Mouse (Mus musculus) spleen, adult 18-20 months (tissue): ENCODE data around the gene Hdac4.
A peak's percentile ranks its signal among the peaks of the same experiment; 100 is the strongest.

Source experiments
- DNase-seq, 2 experiments: peaks; one replicate each; pipeline ENCODE4 v3.0.0; 2022; ENCODE audit warnings: mixed read lengths in 2 of 2

The Hdac4 gene

DNA sequence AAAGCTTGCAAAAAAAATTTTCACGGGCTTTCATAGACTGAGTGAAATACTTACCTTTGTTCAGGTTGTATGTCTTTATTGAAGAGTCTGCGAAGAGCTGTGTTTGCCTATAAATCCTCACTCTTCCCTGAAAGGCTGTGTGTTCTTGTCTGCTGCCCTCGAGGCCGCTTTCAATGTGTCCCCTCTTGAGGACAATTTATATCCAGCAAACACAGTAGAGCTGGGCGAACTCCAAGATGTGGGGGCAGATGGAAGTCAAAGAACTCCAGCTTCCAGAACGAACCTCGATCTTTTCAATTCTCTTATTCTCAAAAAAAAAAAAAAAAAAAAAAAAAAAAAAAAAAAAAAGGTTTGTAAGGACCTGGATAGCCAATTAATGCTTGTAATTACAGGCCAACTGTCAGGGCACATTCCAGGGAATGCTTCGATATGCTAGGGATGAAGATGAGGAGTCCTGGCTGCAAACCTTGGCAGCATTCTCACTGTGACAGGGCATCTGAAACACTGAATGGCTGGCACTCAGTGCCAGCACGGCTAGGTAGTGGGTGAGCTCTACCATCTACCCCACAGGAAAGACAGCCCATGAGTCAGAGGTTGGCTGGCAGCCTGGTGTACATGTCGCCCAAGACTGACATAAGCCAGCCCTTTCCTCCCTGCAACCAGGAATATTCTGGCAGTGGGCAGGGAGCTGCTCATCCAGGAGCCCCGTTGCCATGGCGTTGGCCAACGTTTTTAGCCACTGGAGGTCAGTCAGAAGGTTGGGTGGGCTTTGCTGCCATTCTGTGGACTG lies at the start of gene Hdac4:
Gene Hdac4, minus strand, starts transcription at position 340 of the 790 bp plus-strand sequence.
- no peak for DNase-seq

DNA sequence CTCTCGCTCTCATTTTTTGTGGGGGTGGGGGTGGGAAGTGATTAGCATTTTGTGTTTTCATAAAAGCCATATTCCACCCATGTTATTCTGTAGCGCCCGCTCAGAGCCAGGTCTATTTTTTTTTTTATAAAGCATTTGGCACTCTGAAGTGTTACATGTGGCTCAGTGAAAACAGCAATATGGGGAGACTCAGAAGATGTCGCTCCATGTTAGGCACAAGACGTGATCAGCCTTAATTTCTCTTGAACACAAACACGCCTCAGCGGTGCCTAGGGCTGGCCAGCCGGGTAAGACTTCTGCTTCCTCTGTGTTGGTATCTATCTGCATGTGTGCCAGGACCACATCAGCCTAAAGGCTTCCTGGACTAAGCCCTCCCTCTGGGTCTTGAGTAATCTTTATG lies 48.0 kb upstream of the Hdac4 start:
- DNase-seq: no peak

DNA sequence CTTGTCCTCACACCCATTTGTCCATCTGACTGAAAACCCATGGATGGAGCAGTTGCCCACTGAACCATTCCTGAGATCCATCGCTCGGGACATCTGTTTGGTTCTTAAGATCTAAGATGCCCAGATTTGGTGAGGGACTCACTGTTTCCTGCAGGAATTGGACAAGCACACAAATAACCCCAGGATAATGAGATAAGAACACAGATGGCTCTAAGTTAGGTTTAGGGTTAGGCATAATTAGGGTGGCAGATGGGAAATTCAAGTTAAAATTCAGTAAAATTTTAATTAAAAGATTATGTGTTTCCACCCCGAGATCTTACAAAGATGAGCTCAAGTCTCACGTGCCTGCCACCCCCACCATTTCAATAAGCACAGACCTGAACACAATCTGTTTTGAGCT lies 44.6 kb upstream of the Hdac4 start:
- no peak for DNase-seq

DNA sequence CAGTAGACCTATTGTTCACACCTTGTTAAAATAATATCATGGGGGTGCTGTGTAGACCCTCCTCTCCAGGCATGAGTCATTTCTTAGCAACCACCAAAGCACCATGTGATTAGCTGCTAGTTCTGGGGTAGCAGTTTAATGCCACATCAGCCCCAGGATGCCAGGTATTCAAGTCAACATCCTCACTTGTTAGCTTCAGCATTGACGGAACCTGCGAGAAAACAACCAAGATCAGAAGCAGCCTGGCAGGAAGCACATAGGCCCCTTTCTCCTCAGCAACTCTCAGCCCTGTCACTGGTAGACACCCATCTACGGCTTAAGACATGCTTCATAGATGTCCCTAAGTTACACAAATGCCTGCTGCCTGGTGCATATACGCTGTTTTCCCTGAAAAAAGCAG lies 40.1 kb upstream of the Hdac4 start:
- DNase-seq: no peak

DNA sequence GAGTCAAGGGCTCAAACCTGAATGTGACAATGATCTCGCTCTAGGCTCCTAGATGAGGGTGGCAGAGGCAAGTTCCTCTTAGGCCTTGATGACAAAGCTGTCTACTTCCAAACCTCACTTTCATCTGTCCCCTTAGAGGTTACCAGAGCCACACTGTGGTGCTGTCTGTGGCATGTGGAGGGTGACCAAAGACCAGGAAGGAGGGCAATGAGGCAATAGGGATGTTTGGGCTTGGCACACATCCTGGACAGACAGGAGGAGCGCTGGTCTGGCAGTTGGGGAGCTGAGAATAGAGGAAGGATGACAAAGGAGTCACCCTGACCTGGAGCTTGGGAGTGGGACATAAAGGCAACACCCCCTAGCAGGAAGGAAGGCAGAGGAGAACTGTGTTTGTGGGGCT lies 29.8 kb upstream of the Hdac4 start:
- DNase-seq: no peak

DNA sequence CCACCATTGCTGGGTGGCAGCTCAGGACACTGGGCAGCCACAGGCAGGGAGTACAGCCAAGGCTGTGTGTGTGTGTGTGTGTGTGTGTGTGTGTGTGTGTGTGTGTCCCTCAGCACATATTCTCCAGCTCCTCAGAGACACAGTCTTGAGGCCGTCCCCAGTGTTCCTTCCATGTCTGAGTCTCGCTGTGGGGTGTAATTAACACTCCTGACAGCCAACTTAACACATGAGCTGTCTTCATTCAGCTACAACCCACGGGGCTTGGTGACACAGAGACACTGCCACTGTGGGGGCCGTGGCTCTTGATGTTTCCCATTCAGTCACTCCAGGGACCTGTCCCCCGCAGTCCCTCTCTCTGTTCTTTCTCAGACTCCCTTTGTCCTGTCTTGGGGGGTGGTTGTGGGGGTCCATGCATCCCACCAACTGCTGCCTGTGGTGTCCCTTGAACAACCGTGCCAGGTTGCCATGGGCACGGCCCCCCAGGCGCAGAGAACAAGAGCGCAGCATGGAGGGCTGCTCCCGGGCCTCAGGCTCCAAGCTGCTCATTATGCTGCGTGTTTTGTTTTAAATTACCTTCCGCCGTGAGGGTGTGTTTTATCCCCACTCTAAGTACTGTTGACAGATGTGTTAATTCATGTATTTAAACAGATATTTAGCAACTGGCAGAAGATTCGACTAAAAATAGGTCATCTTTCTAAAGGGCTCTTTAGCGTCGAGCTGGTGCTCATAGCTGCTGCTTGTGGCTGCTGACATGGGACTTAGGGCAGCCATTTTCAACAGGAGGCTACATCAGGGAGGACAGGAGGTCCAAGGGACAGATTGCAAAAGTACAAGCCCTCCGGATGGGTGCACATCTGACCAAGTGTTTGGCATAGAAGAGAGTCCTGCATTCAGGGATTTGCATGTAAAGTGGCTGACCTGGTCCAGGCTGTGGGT lies 28.7 kb upstream of the Hdac4 start:
- DNase-seq: no peak

DNA sequence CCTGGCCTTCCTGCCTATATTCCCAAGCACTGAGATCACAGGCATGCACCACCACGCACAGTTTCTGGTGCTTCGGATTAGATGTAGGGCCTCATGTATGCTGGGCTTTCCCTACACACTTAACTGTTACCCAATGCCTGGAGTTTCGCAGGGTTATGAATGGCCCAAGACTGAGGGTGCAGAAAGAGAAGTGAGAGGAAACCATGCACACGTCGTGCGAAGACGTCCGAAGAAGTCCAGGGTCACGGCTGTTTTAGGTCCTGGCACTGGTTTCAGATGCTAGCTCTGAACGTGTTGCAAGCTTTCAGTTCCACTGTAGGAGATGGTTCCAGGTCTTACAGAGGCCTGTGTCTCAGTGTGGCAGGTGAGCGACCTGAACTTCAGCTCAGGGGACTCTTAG lies 21.2 kb upstream of the Hdac4 start:
- DNase-seq: no peak

DNA sequence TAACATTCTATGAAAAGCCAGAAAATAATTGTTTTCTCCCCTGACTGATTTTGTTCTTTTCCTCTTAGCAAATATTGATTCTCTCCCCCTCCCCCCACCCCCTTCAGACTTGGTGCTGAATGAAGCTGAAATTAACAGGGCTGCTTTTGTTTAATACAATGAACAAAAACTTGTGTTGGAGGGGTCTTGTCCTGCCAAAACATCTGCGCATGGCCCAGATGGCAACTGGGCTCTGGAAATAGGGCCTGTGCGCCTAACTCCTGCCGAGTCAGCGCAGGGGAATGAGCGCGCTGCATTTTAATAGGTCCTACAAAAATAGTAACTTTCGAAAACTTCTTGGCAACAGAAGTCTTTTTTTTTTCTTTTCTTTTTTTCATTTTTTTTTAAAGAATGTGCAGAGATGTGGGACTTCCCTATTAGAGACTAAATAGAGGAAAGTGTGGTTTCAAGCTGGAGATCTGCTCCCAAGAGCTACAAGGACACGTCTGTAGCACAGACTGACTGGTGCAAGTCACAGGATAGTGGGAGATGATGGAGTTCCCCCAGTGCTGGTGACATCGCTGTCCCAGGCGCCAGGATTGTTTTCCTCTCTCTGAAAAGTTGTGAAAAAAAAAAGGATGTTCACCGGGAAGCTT lies 20.6 kb upstream of the Hdac4 start:
- no peak for DNase-seq

DNA sequence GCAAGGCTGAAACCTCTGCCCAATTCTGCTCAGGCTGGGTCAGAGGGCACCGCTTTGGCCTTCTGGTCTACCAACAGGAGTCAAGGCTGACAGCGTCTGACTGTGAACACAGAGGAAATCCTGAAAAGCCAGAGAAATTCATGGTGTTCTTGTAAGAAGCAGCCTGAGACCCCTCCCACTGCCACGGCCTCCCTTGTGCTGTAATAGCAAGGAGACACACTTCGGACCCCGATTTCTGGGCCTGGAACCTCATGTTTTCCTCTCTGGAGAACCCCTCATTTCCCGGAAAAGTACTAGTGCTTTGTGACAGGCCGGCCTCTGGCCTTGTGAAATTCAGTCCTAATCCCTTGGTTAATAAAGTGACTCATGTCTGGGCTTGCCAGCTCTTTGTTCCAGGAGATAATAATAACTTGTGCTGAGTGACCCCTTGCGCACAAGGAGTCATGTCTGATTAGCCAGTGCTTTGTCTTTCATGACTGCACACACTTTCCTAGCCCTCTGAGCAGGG lies 19.7 kb upstream of the Hdac4 start:
- no peak for DNase-seq

DNA sequence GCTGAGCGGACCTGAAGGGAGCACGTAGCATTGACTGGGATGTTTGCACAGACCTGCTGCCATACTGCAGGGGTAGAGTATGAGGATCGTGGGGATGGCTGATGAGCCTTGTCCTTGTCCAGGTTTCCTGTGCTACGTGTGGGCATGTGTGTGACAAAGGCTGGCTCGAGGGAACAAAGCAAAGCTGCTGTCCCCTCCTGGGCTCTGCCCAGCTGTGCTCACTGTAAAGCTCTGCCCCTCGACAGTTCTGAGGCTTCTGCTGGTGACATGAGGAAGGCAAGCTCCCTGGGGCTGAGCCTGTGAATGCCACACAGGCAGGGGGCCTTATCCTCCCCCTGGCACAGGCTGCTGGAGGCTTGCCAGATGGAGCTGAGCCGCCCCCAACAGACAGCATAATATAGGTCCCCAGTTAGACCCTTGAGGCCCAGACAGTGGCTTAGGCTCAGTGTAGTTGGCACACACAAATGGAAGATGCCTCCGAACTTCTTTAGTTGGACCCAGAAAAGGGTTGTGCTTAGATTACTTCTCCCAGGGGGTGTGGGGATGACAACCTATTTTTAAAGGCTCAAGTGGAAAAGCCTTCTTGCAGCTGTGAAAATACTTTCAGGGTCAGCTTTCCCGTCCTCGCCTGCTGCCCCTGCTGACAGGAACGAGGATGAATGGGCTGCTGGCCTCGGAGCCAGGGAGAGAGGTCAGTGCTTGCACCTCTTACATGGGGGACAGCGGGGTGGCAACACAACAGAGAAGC lies 16.7 kb upstream of the Hdac4 start:
- no peak for DNase-seq

DNA sequence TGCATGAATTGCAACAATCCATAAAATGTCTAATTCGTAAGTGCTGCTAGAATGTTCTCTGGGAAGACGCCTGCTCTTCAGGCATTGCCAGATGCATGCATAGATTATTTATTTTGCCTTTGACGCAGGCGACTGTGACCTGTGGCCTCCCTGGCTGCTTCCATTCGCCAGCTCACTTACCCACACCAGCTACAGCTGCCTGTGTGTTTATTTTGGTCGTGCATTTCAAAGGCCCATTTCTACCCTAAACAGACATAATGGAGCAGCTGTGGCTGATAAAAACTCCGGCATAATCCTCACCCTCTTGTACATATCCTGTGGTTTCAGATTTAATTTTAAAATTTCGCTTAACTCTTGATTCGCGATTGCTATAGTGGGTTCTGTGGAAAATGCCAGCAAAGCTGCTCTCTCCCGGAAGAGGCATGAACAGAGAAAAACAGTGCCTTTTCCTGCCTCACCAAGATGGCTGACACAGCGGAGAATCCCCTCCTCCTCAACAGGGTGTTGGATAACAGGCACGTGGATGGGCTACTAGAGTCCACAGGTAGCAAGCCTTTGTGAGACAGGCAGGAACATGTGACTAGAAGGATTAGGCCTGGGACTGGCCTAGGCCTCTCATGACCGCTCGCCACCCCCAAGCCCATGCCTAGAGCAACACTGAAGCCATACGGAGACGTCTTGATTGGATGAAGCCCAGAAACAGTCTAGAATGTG lies 7.3 kb upstream of the Hdac4 start:
- DNase-seq: no peak

DNA sequence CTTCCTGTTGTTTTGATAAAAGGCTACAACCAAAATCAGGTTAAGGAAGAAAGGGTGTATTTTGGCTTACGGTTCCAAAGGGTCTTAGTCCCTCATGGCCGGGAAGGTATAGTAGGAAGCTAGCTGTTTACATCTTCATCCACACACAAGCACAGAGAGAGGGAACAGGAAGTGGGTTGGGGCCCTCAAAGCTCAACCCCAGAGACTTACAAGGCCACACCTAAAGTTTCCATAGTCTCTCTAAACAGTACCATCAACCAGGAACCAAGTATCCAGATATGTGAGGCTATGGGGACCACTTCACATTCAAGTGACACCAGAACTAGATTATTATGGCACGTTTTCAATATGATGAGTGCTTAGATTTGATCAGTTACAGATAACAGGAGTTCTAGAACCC lies 5.0 kb downstream of the Hdac4 start:
- DNase-seq: no peak

DNA sequence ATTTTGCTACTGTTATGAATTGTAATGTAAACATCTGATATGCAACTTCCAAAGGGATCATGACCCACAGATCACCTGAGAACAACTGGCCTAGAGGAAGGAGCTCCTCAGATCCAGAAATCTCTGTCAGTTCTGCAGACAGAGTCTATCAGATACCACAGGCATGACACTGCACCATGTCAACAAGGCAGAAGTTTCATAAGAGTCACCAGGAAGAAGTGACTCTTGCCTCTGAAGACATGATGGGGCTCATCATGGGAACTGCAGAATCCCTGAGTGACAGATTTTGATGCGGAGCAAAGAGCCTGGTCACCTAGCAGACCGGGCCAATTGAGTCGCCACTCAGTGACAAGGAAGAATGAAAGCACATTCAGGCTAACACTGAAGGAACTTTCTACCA lies 8.4 kb downstream of the Hdac4 start:
- DNase-seq: no peak

DNA sequence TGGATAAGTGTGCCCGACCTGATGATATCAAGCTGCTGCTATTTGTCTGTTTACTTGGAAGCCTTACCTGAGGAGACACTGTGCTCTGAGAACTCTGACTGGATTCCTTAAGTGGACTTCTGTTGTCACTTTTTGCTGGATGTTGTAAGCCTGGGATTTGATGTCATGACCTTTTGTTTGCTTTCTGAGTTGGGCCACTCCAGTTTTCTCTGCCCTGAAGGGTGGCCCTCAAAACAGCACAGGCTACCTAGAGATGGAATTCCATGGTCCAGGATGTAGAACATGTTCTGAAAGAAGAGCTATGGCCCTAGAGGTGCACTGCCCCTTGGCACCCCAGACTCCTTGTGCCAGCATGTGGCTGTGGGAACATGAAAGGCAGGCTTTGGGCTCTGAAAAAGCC lies 10.9 kb downstream of the Hdac4 start:
- DNase-seq: no peak

DNA sequence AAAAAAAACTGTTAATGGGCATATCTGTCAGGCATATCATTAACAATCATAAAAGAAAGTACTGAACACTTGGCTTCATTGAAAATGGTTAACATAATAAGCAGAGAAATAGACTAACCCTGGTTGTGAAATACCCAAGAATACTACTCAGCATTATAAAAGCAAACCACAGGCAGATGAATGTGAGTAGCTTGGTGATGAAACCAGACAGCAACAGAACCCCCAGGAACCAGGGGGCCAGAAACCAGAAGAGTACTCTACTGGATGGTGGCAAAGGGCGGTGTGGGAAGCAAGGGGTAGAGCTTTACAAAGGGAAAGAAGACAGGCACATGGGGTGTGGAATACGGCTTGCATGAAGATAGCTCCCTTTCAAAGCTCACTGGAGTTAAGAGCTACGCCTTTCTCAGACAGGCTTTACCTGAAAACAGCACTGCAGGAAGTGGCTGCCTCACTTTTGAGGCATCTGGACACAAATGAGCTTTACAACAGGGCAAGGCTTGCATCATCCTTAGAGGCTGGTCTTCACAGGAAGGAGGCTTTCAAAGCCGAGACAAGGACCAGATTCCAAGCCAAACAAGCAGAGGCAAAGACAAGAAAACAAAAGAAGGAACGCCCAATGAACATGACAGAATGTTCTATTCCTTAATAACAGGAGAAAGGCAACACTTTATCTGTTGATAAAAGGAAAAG lies 12.3 kb downstream of the Hdac4 start:
- DNase-seq: no peak

DNA sequence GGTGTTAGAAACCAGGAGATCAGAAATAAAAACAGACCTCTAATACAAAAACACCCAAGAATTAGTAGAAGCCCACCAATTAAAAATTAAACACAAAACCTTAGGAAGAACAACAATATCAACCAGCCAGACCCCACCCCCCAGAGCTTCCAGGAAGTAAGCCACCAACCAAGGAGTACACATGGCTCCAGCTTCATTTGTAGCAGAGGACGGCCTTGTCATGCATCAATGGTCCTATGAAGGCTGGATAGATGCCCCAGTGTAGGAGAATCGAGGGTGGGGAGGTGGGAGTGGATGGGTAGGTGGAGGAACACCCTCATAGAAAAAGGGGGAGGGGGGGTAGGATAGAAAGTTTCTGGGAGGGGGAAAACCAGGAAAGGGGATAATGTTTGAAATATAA lies 13.5 kb downstream of the Hdac4 start:
- no peak for DNase-seq

DNA sequence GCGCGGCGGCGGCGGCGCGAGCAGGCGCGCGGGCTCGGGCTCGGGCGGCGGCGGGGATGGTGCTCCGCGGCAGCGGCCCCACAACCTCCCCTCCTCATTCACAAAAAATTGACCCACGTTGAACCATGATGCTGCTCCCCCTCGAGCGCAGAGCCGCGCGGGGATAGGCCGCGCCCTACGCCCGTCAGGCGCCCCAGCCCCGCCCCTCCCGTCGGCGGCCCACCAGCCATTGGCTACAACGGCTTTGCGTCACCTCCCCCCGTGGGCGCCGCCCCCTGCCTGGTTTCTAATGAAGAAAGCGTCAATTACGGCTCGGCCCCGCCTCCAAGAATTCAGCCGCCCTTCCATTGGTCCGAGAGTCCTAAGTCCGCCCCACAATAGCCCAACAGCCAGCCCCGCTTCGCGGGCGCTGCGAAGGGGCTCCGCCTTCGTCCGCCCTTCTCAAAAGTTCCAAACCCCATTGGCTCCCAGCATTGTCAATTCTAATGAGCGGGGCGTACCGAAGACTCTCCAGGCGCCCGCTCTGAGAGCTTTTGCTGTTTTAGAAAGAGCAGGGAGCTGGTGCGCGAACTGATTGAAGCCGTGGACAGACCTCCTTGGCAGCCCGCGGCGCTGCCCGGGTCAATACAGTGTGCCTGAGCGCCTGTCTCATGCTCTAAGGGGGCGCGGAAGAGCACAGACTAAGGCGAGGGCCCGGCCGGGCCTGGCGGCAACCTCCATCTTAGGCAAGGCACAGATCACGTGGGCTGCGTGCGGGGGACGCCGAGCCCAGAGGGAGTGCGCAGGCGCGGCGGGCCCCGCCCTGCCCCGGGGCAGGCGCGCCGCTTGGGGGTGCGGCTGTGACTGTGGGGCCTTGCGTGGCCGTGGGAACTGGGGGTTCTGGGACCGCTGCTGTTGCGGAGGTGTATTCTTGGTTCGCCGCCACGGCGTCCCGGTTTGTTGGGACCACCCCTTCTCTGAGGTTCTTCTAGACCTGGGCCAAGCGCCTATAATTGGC lies 15.1 kb downstream of the Hdac4 start:
- DNase-seq: peak; percentile 100

DNA sequence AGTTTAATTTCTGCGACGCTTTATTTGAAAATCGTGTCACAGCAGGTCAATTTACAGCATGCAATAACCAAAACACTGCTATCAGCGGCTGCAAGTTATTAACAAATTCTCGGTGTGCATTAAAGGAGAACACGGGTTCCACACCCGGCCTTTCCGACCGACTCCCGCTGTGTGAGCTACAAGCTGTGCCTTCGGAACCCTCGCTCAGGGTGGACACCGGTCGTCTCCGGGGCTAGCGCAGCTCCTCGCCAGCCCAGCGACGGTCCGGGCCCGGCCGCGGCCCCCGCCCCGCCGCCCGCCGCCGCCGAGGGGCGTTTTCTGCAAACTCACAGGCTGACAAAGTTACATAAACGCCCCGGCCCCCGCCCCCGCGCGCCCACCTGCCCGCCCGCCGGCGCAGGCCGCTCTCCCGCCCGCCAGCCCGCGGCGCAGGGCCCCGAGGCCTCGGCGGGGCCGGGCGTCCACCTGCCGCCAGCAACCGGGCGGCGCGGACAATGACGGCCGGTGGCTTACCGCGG lies 16.0 kb downstream of the Hdac4 start:
- DNase-seq: peak in 1 of 2 experiments; percentile 48

DNA sequence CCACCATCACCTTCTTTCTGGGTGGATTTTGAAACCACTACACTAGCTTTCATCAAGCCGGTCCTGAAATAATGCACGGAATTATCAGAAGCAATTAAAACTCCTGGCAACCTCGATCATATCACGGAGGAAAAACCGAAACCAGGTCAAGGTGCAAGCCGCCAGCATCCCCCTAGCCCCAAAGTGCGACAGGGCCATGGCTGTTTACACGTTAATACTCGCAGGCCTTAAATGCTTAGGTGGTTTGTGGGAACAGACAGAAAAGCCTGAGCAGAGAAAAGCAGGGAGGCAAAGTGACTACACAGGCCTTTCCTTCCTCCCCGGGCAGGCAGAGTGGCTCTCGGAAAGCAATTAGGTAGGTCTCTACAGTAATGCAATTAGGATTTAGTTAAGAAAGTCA lies 16.4 kb downstream of the Hdac4 start:
- peak in 1 of 2 experiments; percentile 16 for DNase-seq
